Mouse (Mus musculus): ENCODE data around the gene Impdh2. TPM values are rescaled to one million over a fixed set of nuclear protein-coding genes. Genes with fewer than 3 reads are reported as not detected.

The Impdh2 gene
- 46.7 and 49.6 TPM in 2 replicates for polyA plus RNA-seq (2012; rRNA removed)

GRCm38 (mm10) chr9:108560227-108560841, at the start of gene Impdh2:
Impdh2 (plus strand) TSS chr9:108560286.

GRCm38 (mm10) chr9:108516380-108517251, 43.5 kb upstream of the Impdh2 start, which contains the start of gene Qrich1:
Qrich1 (plus strand) TSS chr9:108516806.

GRCm38 (mm10) chr9:108566815-108567776, 7.0 kb downstream of the Impdh2 start, which contains the start of gene Ndufaf3:
Ndufaf3 (minus strand) TSS chr9:108567434.

GRCm38 (mm10) chr9:108569381-108570206, 9.5 kb downstream of the Impdh2 start, which contains the start of gene Dalrd3:
Dalrd3 (plus strand) TSS chr9:108569886.

GRCm38 (mm10) chr9:108578545-108579343, 18.7 kb downstream of the Impdh2 start, which contains the start of gene Wdr6:
Wdr6 (minus strand) TSS chr9:108578739.

GRCm38 (mm10) chr9:108596998-108597764, 37.1 kb downstream of the Impdh2 start, which contains the start of gene P4htm:
P4htm (minus strand) TSS chr9:108597667.

Other genes with a start within 250 kb of the Impdh2 start
- 883 and 1,488 TPM in 2 replicates for gene Gpx1, start 221.4 kb upstream of the Impdh2 start, polyA plus RNA-seq (2012; rRNA removed)
- 30.4 and 31.9 TPM in 2 replicates for gene Usp4, start 212.4 kb upstream of the Impdh2 start, polyA plus RNA-seq (2012; rRNA removed)
- gene 1700102P08Rik, start 167.5 kb upstream of the Impdh2 start, polyA plus RNA-seq (2012; rRNA removed), result 0.24 TPM in 1 of 2 replicates, not detected in the other
- gene Ccdc36, start 131.8 kb upstream of the Impdh2 start, polyA plus RNA-seq (2012; rRNA removed), result not detected in 2 replicates
- gene BC048562, start 123.8 kb upstream of the Impdh2 start, polyA plus RNA-seq (2012; rRNA removed), result not detected in 2 replicates
- gene Ccdc71, start 99.8 kb upstream of the Impdh2 start, polyA plus RNA-seq (2012; rRNA removed), result 9.5 and 10.1 TPM in 2 replicates
- gene Klhdc8b, start 98.7 kb upstream of the Impdh2 start, polyA plus RNA-seq (2012; rRNA removed), result 35.5 and 42.0 TPM in 2 replicates
- 38.1 and 42.5 TPM in 2 replicates for gene Lamb2, start 80.5 kb upstream of the Impdh2 start, polyA plus RNA-seq (2012; rRNA removed)
- gene Usp19, start 69.7 kb upstream of the Impdh2 start, polyA plus RNA-seq (2012; rRNA removed), result 45.4 and 45.6 TPM in 2 replicates
- 95.3 and 101 TPM in 2 replicates for gene Qars, start 52.6 kb upstream of the Impdh2 start, polyA plus RNA-seq (2012; rRNA removed)
- gene Qrich1, start 43.5 kb upstream of the Impdh2 start, polyA plus RNA-seq (2012; rRNA removed), result 28.5 and 33.1 TPM in 2 replicates
- gene Ndufaf3, start 7.1 kb downstream of the Impdh2 start, polyA plus RNA-seq (2012; rRNA removed), result 23.8 and 31.2 TPM in 2 replicates
- 107 and 117 TPM in 2 replicates for gene Dalrd3, start 9.6 kb downstream of the Impdh2 start, polyA plus RNA-seq (2012; rRNA removed)
- gene Wdr6, start 18.5 kb downstream of the Impdh2 start, polyA plus RNA-seq (2012; rRNA removed), result 15.0 and 15.9 TPM in 2 replicates
- gene P4htm, start 37.4 kb downstream of the Impdh2 start, polyA plus RNA-seq (2012; rRNA removed), result 5.0 and 6.7 TPM in 2 replicates
- gene Arih2, start 89.1 kb downstream of the Impdh2 start, polyA plus RNA-seq (2012; rRNA removed), result 12.1 and 13.6 TPM in 2 replicates
- 11.4 and 14.5 TPM in 2 replicates for gene Slc25a20, start 101.8 kb downstream of the Impdh2 start, polyA plus RNA-seq (2012; rRNA removed)
- 8.8 and 10.6 TPM in 2 replicates for gene Prkar2a, start 129.0 kb downstream of the Impdh2 start, polyA plus RNA-seq (2012; rRNA removed)
- gene Ip6k2, start 223.5 kb downstream of the Impdh2 start, polyA plus RNA-seq (2012; rRNA removed), result 37.1 and 45.1 TPM in 2 replicates
- 14.5 and 38.1 TPM in 2 replicates for gene Nckipsd, start 248.1 kb downstream of the Impdh2 start, polyA plus RNA-seq (2012; rRNA removed)

All from stomach, adult 2 months (tissue).